Mouse (Mus musculus) forebrain, embryonic 14.5 days (tissue): Measurements from ENCODE around the gene Cyp4v3. TPM values are rescaled to one million over a fixed set of nuclear protein-coding genes. Genes with fewer than 3 reads are reported as not detected.
"Not testable (repeated sequence)": the region's sequence is repeated elsewhere in the genome, so short reads cannot be mapped to it uniquely, and the experiment has no call there.

Experiments
- ATAC-seq: fragments of 200-750 bp; cut with Nextera tagmentation; 2 replicates; pipeline ENCODE4 v1.8.0; 2017; ENCODE audit warnings: mild to moderate bottlenecking, moderate library complexity
- DNase-seq: peaks from one replicate; pipeline ENCODE4 v3.0.0-alpha.2; 2015; ENCODE audit warnings: low spot score
- H3K27ac ChIP-seq: fragments of 300-500 bp; sonication (generic); 2 replicates; pipeline ENCODE4 v1.5.1; 2014; ENCODE audit warnings: low read depth, mild to moderate bottlenecking, control low read depth, low read length, moderate library complexity
- H3K27me3 ChIP-seq: fragments of 300-500 bp; sonication (generic); replicated peaks from 2 replicates; pipeline ENCODE4 v1.6.1; 2014; ENCODE audit warnings: low read length, control low read depth, mixed read lengths; ENCODE audit not compliant: control insufficient read depth, insufficient read depth
- H3K36me3 ChIP-seq: fragments of 300-500 bp; sonication (generic); 2 replicates; pipeline ENCODE4 v1.6.1; 2014; ENCODE audit warnings: low read length, control low read depth; ENCODE audit not compliant: control insufficient read depth, insufficient read depth
- H3K4me1 ChIP-seq: fragments of 300-500 bp; sonication (generic); 2 replicates; pipeline ENCODE4 v1.6.1; 2014; ENCODE audit warnings: antibody characterized with exemption, low read length, control low read depth; ENCODE audit not compliant: control insufficient read depth, insufficient read depth
- H3K4me2 ChIP-seq: fragments of 300-500 bp; sonication (generic); 2 replicates; pipeline ENCODE4 v1.6.1; 2014; ENCODE audit warnings: mild to moderate bottlenecking, control low read depth, low read length
- H3K4me3 ChIP-seq: fragments of 300-500 bp; sonication (generic); 2 replicates; pipeline ENCODE4 v1.5.1; 2014; ENCODE audit warnings: low read depth, low read length, control low read depth
- H3K9ac ChIP-seq: fragments of 300-500 bp; sonication (generic); 2 replicates; pipeline ENCODE4 v1.6.1; 2014; ENCODE audit warnings: mild to moderate bottlenecking, low read length, control low read depth, moderate library complexity
- H3K9me3 ChIP-seq: fragments of 300-500 bp; sonication (generic); replicated peaks from 2 replicates; pipeline ENCODE4 v1.6.1; 2016; ENCODE audit warnings: low read length, control low read depth, mixed read lengths; ENCODE audit not compliant: control insufficient read depth
- WGBS: fragments of 180-500 bp; shearing (Covaris S2); extraction: QIAGEN DNeasy Blood & Tissue Kit; methylation state at CpG from one replicate; pipeline ENCODE4 v1.1.7; 2014; 5-methylcytosine and 5-hydroxymethylcytosine counted together
- polyA plus RNA-seq: library from polyadenylated mRNA; unstranded; fragments of >200 nt; fragmentation: Nextera tagmentation; extraction: Ambion mirVana; gene quantifications from 2 replicates; pipeline ENCODE4 v1.2.1, GENCODE M21; 2014

The Cyp4v3 gene
- polyA plus RNA-seq, 1 experiment from 2014 or later = 0.70 TPM

- Histone ChIP-seq H3K27ac (no peak overlapping the region), H3K9ac (no peak overlapping the region), H3K27me3 (0 out of 2 replicates have a peak, but pooled peaks cover 2% of the 10 kb centered on the region), H3K4me3 (no peak overlapping the region), H3K36me3 (no peaks in the 10 kb centered on the region), H3K4me1 (peaks cover 9% of the 10 kb centered on the region), H3K4me2 (no peak overlapping the region), H3K9me3 (no peaks in the 10 kb centered on the region)
- ATAC-seq = no peak
- DNase-seq = no peak
- 93% methylated on average over 6 of the region's 6 CpGs for WGBS
Measured at GRCm38 (mm10) chr8:45329206-45329980, 3.6 kb downstream of the Cyp4v3 start.

GRCm38 (mm10) chr8:45327076-45327475, 5.9 kb downstream of the Cyp4v3 start:
- not testable (repeated sequence) for H3K4me2 ChIP-seq, H3K4me3 ChIP-seq, H3K9me3 ChIP-seq, ATAC-seq, H3K4me1 ChIP-seq, DNase-seq, H3K36me3 ChIP-seq, H3K9ac ChIP-seq, H3K27me3 ChIP-seq, H3K27ac ChIP-seq

- 84% methylated on average over 4 of the region's 4 CpGs for WGBS
- Histone ChIP-seq H3K4me3 (no peak overlapping the region), H3K27me3 (no peaks in the 10 kb centered on the region), H3K27ac (no peak overlapping the region), H3K4me1 (no peaks in the 10 kb centered on the region), H3K36me3 (no peaks in the 10 kb centered on the region), H3K9me3 (no peaks in the 10 kb centered on the region), H3K4me2 (no peak overlapping the region), H3K9ac (no peak overlapping the region)
- DNase-seq (no peak), ATAC-seq (no peak)
Measured at GRCm38 (mm10) chr8:45324151-45324550, 8.9 kb downstream of the Cyp4v3 start.

- Histone ChIP-seq H3K36me3 (no peaks in the 10 kb centered on the region), H3K27me3 (no peaks in the 10 kb centered on the region), H3K4me1 (no peaks in the 10 kb centered on the region), H3K4me3 (no peak overlapping the region), H3K27ac (no peak overlapping the region), H3K4me2 (no peak overlapping the region), H3K9ac (no peak overlapping the region), H3K9me3 (no peaks in the 10 kb centered on the region)
- ATAC-seq = no peak
- DNase-seq = no peak
- WGBS = 89% methylated on average over 2 of the region's 2 CpGs
Measured at GRCm38 (mm10) chr8:45321365-45321764, 11.7 kb downstream of the Cyp4v3 start.

GRCm38 (mm10) chr8:45320930-45321329, 12.1 kb downstream of the Cyp4v3 start:
- DNase-seq (no peak), ATAC-seq (no peak)
- Histone ChIP-seq H3K9me3 (no peaks in the 10 kb centered on the region), H3K4me3 (no peak overlapping the region), H3K27me3 (no peaks in the 10 kb centered on the region), H3K4me1 (no peaks in the 10 kb centered on the region), H3K27ac (no peak overlapping the region), H3K9ac (no peak overlapping the region), H3K36me3 (no peaks in the 10 kb centered on the region), H3K4me2 (no peak overlapping the region)
- 80% methylated on average over 1 of the region's 1 CpGs for WGBS

- Histone ChIP-seq H3K36me3 (no peaks in the 10 kb centered on the region), H3K9ac (no peak overlapping the region), H3K9me3 (no peaks in the 10 kb centered on the region), H3K4me3 (no peak overlapping the region), H3K27ac (no peak overlapping the region), H3K4me2 (no peak overlapping the region), H3K4me1 (no peaks in the 10 kb centered on the region), H3K27me3 (no peaks in the 10 kb centered on the region)
- no peak for ATAC-seq
- DNase-seq = no peak
- 87% methylated on average over 4 of the region's 4 CpGs for WGBS
Measured at GRCm38 (mm10) chr8:45310967-45311366, 22.0 kb downstream of the Cyp4v3 start.

- DNase-seq = no peak
- Histone ChIP-seq H3K36me3 (no peaks in the 10 kb centered on the region), H3K4me1 (no peaks in the 10 kb centered on the region), H3K9me3 (no peaks in the 10 kb centered on the region), H3K4me3 (no peak within 1 kb of the TSS), H3K27me3 (no peaks in the 10 kb centered on the region), H3K4me2 (no peak within 1 kb of the TSS), H3K9ac (no peak within 1 kb of the TSS), H3K27ac (no peak within 1 kb of the TSS)
- 94% methylated on average over 13 of the region's 13 CpGs for WGBS
- ATAC-seq = no peak
Measured at GRCm38 (mm10) chr8:45308366-45308765, 24.6 kb downstream of the Cyp4v3 start, which contains the start of gene Gm45753. Gene Gm45753 (minus strand): TSS chr8:45308466.

- Histone ChIP-seq H3K27ac (no peak overlapping the region), H3K4me2 (no peak overlapping the region), H3K36me3 (no peaks in the 10 kb centered on the region), H3K9ac (no peak overlapping the region), H3K4me1 (no peaks in the 10 kb centered on the region), H3K27me3 (no peaks in the 10 kb centered on the region), H3K4me3 (no peak overlapping the region), H3K9me3 (no peaks in the 10 kb centered on the region)
- 83% methylated on average over 1 of the region's 1 CpGs for WGBS
- no peak for DNase-seq
- no peak for ATAC-seq
Measured at GRCm38 (mm10) chr8:45305479-45305878, 27.5 kb downstream of the Cyp4v3 start.

GRCm38 (mm10) chr8:45304354-45304753, 28.7 kb downstream of the Cyp4v3 start:
- DNase-seq (no peak), ATAC-seq (no peak)
- H3K9ac ChIP-seq = no peak overlapping the region
- H3K27ac ChIP-seq = no peak overlapping the region
- H3K4me3 ChIP-seq = no peak overlapping the region
- no peaks in the 10 kb centered on the region for H3K27me3 ChIP-seq
- H3K4me1 ChIP-seq = no peaks in the 10 kb centered on the region
- 92% methylated on average over 3 of the region's 3 CpGs for whole genome bisulfite sequencing
- H3K9me3 ChIP-seq = no peaks in the 10 kb centered on the region
- H3K36me3 ChIP-seq = no peaks in the 10 kb centered on the region
- no peak overlapping the region for H3K4me2 ChIP-seq
